Mouse (Mus musculus) left cerebral cortex, adult 2 months (tissue): Measurements from ENCODE around the gene Cobll1. TPM values are rescaled to one million over a fixed set of nuclear protein-coding genes. Genes with fewer than 3 reads are reported as not detected.

ENCODE experiments used
- DNase-seq, 2 experiments: peaks; one replicate each; pipeline ENCODE4 v3.0.0; 2021 to 2022; ENCODE audit warnings: low spot score in 2 of 2, mixed read lengths in 1 of 2; ENCODE audit errors: extremely low spot score in 1 of 2
- H3K27ac ChIP-seq: fragments of 200-600 bp; 2 replicates; pipeline ENCODE4 v1.8.1; 2022
- H3K4me3 ChIP-seq: fragments of 200-600 bp; 2 replicates; pipeline ENCODE4 v1.8.1; 2022
- CTCF ChIP-seq: fragments of 200-600 bp; IDR thresholded peaks from 2 replicates; pipeline ENCODE4 v1.8.1; 2022; ENCODE audit warnings: antibody characterized with exemption, mild to moderate bottlenecking, moderate library complexity
- intact Hi-C: fragments of 180-260 bp; cut with DNase I; formaldehyde crosslinking; loops from one replicate; pipeline ENCODE4 v1.15.1; 2025
- total RNA-seq, 2 experiments: library from RNA; stranded (reverse); gene quantifications; 2 replicates each; pipeline ENCODE4 v1.2.3; 2021

Gene Cobll1
- total RNA-seq, 2 experiments from 2014 or later, result 7.0 to 7.1 TPM

GRCm38 (mm10) chr2:65161715-65162114 is 77.5 kb downstream of the Cobll1 start:
- intact Hi-C loops, result no loop called here
- H3K27ac ChIP-seq, result no peak overlapping the region
- TF ChIP-seq CTCF, result no peak
- no peak overlapping the region for H3K4me3 ChIP-seq
- DNase-seq, result no peak

GRCm38 (mm10) chr2:65157981-65158651 is 81.1 kb downstream of the Cobll1 start:
- Histone ChIP-seq H3K27ac (no peak overlapping the region), H3K4me3 (no peak overlapping the region)
- intact Hi-C loops, result no loop called here
- no peak for TF ChIP-seq CTCF
- DNase-seq, result no peak

GRCm38 (mm10) chr2:65157325-65157724 is 81.9 kb downstream of the Cobll1 start:
- no peak for DNase-seq
- H3K4me3 ChIP-seq, result no peak overlapping the region
- H3K27ac ChIP-seq, result no peak overlapping the region
- TF ChIP-seq CTCF, result no peak
- intact Hi-C loops, result no loop called here

- TF ChIP-seq CTCF, result no peak
- no peak overlapping the region for H3K4me3 ChIP-seq
- H3K27ac ChIP-seq, result no peak overlapping the region
- intact Hi-C loops, result loop anchor here (5.0 to 10.0 kb wide), 2 partner anchors 88 to 416 kb away; partner anchors contain the start of genes Cobll1 and Scn3a
- DNase-seq, result no peak
Observed at GRCm38 (mm10) chr2:65148928-65149327, 90.3 kb downstream of the Cobll1 start.

- DNase-seq, result no peak
- intact Hi-C loops, result loop anchor here (5.0 to 10.0 kb wide), 2 partner anchors 90 to 417 kb away; partner anchors contain the start of genes Cobll1 and Scn3a
- Histone ChIP-seq H3K4me3 (no peak overlapping the region), H3K27ac (no peak overlapping the region)
- TF ChIP-seq CTCF, result no peak
Observed at GRCm38 (mm10) chr2:65147431-65147830, 91.8 kb downstream of the Cobll1 start.

- Histone ChIP-seq H3K4me3 (no peak overlapping the region), H3K27ac (no peak overlapping the region)
- TF ChIP-seq CTCF, result peak; percentile 61
- intact Hi-C loops, result loop anchor here (1.0 to 10.0 kb wide), 3 partner anchors 92 to 419 kb away; partner anchors contain the start of genes Cobll1 and Scn3a
- no peak for DNase-seq
Observed at GRCm38 (mm10) chr2:65145421-65146117, 93.6 kb downstream of the Cobll1 start.

- DNase-seq, result no peak
- Histone ChIP-seq H3K27ac (no peak overlapping the region), H3K4me3 (no peak overlapping the region)
- intact Hi-C loops, result loop anchor here (10.0 kb wide), 1 partner anchor 424 kb away; the partner anchor contains the start of gene Scn3a
- TF ChIP-seq CTCF, result no peak
Observed at GRCm38 (mm10) chr2:65141093-65141661, 98.0 kb downstream of the Cobll1 start.

- intact Hi-C loops, result loop anchor here (10.0 kb wide), 1 partner anchor 424 kb away; the partner anchor contains the start of gene Scn3a
- Histone ChIP-seq H3K27ac (no peak overlapping the region), H3K4me3 (no peak overlapping the region)
- DNase-seq, result no peak
- TF ChIP-seq CTCF, result no peak
Observed at GRCm38 (mm10) chr2:65140330-65140922, 98.8 kb downstream of the Cobll1 start.

- Histone ChIP-seq H3K4me3 (no peak overlapping the region), H3K27ac (no peak overlapping the region)
- no peak for DNase-seq
- intact Hi-C loops, result loop anchor here (10.0 kb wide), 1 partner anchor 425 kb away; the partner anchor contains the start of gene Scn3a
- no peak for TF ChIP-seq CTCF
Observed at GRCm38 (mm10) chr2:65139606-65140329, 99.4 kb downstream of the Cobll1 start.

GRCm38 (mm10) chr2:65138992-65139391 is 100.2 kb downstream of the Cobll1 start:
- Histone ChIP-seq H3K27ac (no peak overlapping the region), H3K4me3 (no peak overlapping the region)
- no peak for TF ChIP-seq CTCF
- no peak for DNase-seq
- intact Hi-C loops, result no loop called here
